Mouse (Mus musculus) MEL (cell line): ENCODE measurements around the gene Gm11565. TPM values are rescaled to one million over a fixed set of nuclear protein-coding genes. Genes with fewer than 3 reads are reported as not detected.

Source experiments
- DNase-seq: peaks from one replicate; pipeline ENCODE4 v3.0.0; 2011; ENCODE audit warnings: low read depth, low spot score
- H3K27ac ChIP-seq: 2 replicates; pipeline ENCODE4 v1.5.1; 2012; ENCODE audit warnings: low read depth, mild to moderate bottlenecking, control low read depth, low read length, moderate library complexity; ENCODE audit not compliant: control insufficient read depth
- H3K27me3 ChIP-seq, 2 experiments: fragments of 150-350 bp in 1 of 2; sonication (generic) in 1 of 2; 2 replicates each; pipeline ENCODE4 v1.6.1; 2012; ENCODE audit warnings: low read length in 2 of 2, mild to moderate bottlenecking in 2 of 2, improper control_type of control experiment in 1 of 2, moderate library complexity in 1 of 2; ENCODE audit not compliant: insufficient read depth in 2 of 2, control insufficient read depth in 1 of 2
- H3K36me3 ChIP-seq, 2 experiments: 2 replicates each; pipeline ENCODE4 v1.6.1; 2012 to 2014; ENCODE audit warnings: low read length in 2 of 2, improper control_type of control experiment in 1 of 2, inconsistent platforms in 1 of 2, mild to moderate bottlenecking in 1 of 2; ENCODE audit not compliant: insufficient read depth in 2 of 2, control insufficient read depth in 1 of 2
- H3K4me1 ChIP-seq, 2 experiments: fragments of 150-350 bp in 1 of 2; sonication (generic) in 1 of 2; 2 replicates each; pipeline ENCODE4 v1.6.1; 2012; ENCODE audit warnings: low read length in 2 of 2, improper control_type of control experiment in 1 of 2, mild to moderate bottlenecking in 1 of 2; ENCODE audit not compliant: insufficient read depth in 2 of 2, control insufficient read depth in 1 of 2
- H3K4me3 ChIP-seq, 2 experiments: fragments of 150-350 bp in 1 of 2; sonication (generic) in 1 of 2; 2 replicates each; pipeline ENCODE4 v1.5.1; 2012; ENCODE audit warnings: low read depth in 2 of 2, low read length in 2 of 2, mild to moderate bottlenecking in 2 of 2, moderate library complexity in 2 of 2, control low read depth in 1 of 2, improper control_type of control experiment in 1 of 2; ENCODE audit not compliant: control insufficient read depth in 1 of 2, insufficient read depth in 1 of 2
- H3K79me2 ChIP-seq: 2 replicates; pipeline ENCODE4 v1.6.1; 2012; ENCODE audit warnings: mild to moderate bottlenecking, low read length, moderate library complexity; ENCODE audit not compliant: control insufficient read depth, poor library complexity, insufficient read depth
- H3K9ac ChIP-seq: 2 replicates; pipeline ENCODE4 v1.6.1; 2012; ENCODE audit warnings: low read depth, mild to moderate bottlenecking, control low read depth, low read length, moderate library complexity; ENCODE audit not compliant: control insufficient read depth, poor library complexity, severe bottlenecking
- H3K9me3 ChIP-seq: fragments of 150-350 bp; sonication (generic); replicated peaks from 2 replicates; pipeline ENCODE4 v1.6.1; 2012; ENCODE audit warnings: mild to moderate bottlenecking, low read length, improper control_type of control experiment, moderate library complexity; ENCODE audit not compliant: insufficient read depth
- E2F4 ChIP-seq: IDR thresholded peaks from 2 replicates; pipeline ENCODE4 v1.6.1; 2011; ENCODE audit warnings: low read depth, low read length, improper control_type of control experiment, borderline replicate concordance
- ELF1 ChIP-seq: IDR thresholded peaks from 2 replicates; pipeline ENCODE4 v1.6.1; 2014; ENCODE audit warnings: low read depth, mild to moderate bottlenecking, inconsistent platforms, low read length, improper control_type of control experiment, moderate library complexity
- EP300 ChIP-seq, 2 experiments: IDR thresholded peaks; 2 replicates each; pipeline ENCODE4 v1.6.1; 2011; ENCODE audit warnings: improper control_type of control experiment in 2 of 2, low read length in 2 of 2, low read depth in 1 of 2, mild to moderate bottlenecking in 1 of 2
- ETS1 ChIP-seq: IDR thresholded peaks from 2 replicates; pipeline ENCODE4 v1.6.1; 2012; ENCODE audit warnings: low read depth, mild to moderate bottlenecking, inconsistent platforms, low read length, improper control_type of control experiment, moderate library complexity
- GABPA ChIP-seq: IDR thresholded peaks from 2 replicates; pipeline ENCODE4 v1.6.1; 2012; ENCODE audit warnings: low read depth, mild to moderate bottlenecking, inconsistent platforms, low read length, improper control_type of control experiment, moderate library complexity
- HCFC1 ChIP-seq: IDR thresholded peaks from 2 replicates; pipeline ENCODE4 v1.6.1; 2012; ENCODE audit warnings: low read depth, mild to moderate bottlenecking, inconsistent platforms, low read length, improper control_type of control experiment, moderate library complexity
- JUND ChIP-seq: IDR thresholded peaks from 2 replicates; pipeline ENCODE4 v1.6.1; 2011; ENCODE audit warnings: low read depth, mild to moderate bottlenecking, improper control_type of control experiment, low read length
- MAFK ChIP-seq: IDR thresholded peaks from 2 replicates; pipeline ENCODE4 v1.6.1; 2011; ENCODE audit warnings: low read depth, mild to moderate bottlenecking, low read length, improper control_type of control experiment, borderline replicate concordance
- MAZ ChIP-seq: IDR thresholded peaks from 2 replicates; pipeline ENCODE4 v1.6.1; 2012; ENCODE audit warnings: low read depth, mild to moderate bottlenecking, inconsistent platforms, low read length, improper control_type of control experiment
- MEF2A ChIP-seq: IDR thresholded peaks from 2 replicates; pipeline ENCODE4 v1.6.1; 2014; ENCODE audit warnings: low read depth, mild to moderate bottlenecking, inconsistent platforms, low read length, improper control_type of control experiment; ENCODE audit not compliant: poor library complexity, insufficient replicate concordance, severe bottlenecking; ENCODE audit errors: extremely low read depth
- MYB ChIP-seq: IDR thresholded peaks from 2 replicates; pipeline ENCODE4 v1.6.1; 2011; ENCODE audit warnings: mild to moderate bottlenecking, low read depth, low read length, improper control_type of control experiment
- MYC ChIP-seq: IDR thresholded peaks from 2 replicates; pipeline ENCODE4 v1.6.1; 2011; ENCODE audit warnings: low read depth, mild to moderate bottlenecking, low read length, improper control_type of control experiment, moderate library complexity
- NELFE ChIP-seq: IDR thresholded peaks from 2 replicates; pipeline ENCODE4 v1.6.1; 2011; ENCODE audit warnings: low read depth, low read length, improper control_type of control experiment
- NRF1 ChIP-seq: IDR thresholded peaks from 2 replicates; pipeline ENCODE4 v1.6.1; 2014; ENCODE audit warnings: low read depth, mild to moderate bottlenecking, inconsistent platforms, low read length, improper control_type of control experiment, moderate library complexity; ENCODE audit not compliant: poor library complexity, insufficient read depth, severe bottlenecking
- POLR2AphosphoS2 ChIP-seq: IDR thresholded peaks from 2 replicates; pipeline ENCODE4 v1.6.1; 2011; ENCODE audit warnings: low read length, improper control_type of control experiment
- RCOR1 ChIP-seq: IDR thresholded peaks from 2 replicates; pipeline ENCODE4 v1.6.1; 2012; ENCODE audit warnings: low read depth, mild to moderate bottlenecking, inconsistent platforms, low read length, improper control_type of control experiment
- SIN3A ChIP-seq: IDR thresholded peaks from 2 replicates; pipeline ENCODE4 v1.6.1; 2012; ENCODE audit warnings: low read length, improper control_type of control experiment, inconsistent platforms
- SMC3 ChIP-seq: IDR thresholded peaks from 2 replicates; pipeline ENCODE4 v1.6.1; 2011; ENCODE audit warnings: low read depth, low read length, improper control_type of control experiment
- TAL1 ChIP-seq: IDR thresholded peaks from 2 replicates; pipeline ENCODE4 v1.6.1; 2012; ENCODE audit warnings: mild to moderate bottlenecking, inconsistent platforms, low read length, moderate library complexity, mixed read lengths
- TCF12 ChIP-seq: IDR thresholded peaks from 2 replicates; pipeline ENCODE4 v1.6.1; 2014; ENCODE audit warnings: low read depth, mild to moderate bottlenecking, inconsistent platforms, low read length, improper control_type of control experiment, moderate library complexity
- UBTF ChIP-seq: IDR thresholded peaks from 2 replicates; pipeline ENCODE4 v1.6.1; 2012; ENCODE audit warnings: low read depth, mild to moderate bottlenecking, inconsistent platforms, low read length, improper control_type of control experiment, moderate library complexity, borderline replicate concordance; ENCODE audit not compliant: insufficient read depth
- USF1 ChIP-seq: IDR thresholded peaks from 2 replicates; pipeline ENCODE4 v1.6.1; 2014; ENCODE audit warnings: low read depth, mild to moderate bottlenecking, inconsistent platforms, low read length, improper control_type of control experiment, moderate library complexity
- USF2 ChIP-seq, 2 experiments: IDR thresholded peaks; 2 replicates each; pipeline ENCODE4 v1.6.1; 2011 to 2012; ENCODE audit warnings: improper control_type of control experiment in 2 of 2, low read length in 2 of 2, borderline replicate concordance in 1 of 2, inconsistent platforms in 1 of 2, low read depth in 1 of 2, mild to moderate bottlenecking in 1 of 2; ENCODE audit not compliant: insufficient read depth in 1 of 2
- ZC3H11A ChIP-seq: IDR thresholded peaks from 2 replicates; pipeline ENCODE4 v1.6.1; 2012; ENCODE audit warnings: low read depth, mild to moderate bottlenecking, inconsistent platforms, low read length, improper control_type of control experiment
- ZKSCAN1 ChIP-seq: IDR thresholded peaks from 2 replicates; pipeline ENCODE4 v1.6.1; 2012; ENCODE audit warnings: low read depth, mild to moderate bottlenecking, inconsistent platforms, low read length, improper control_type of control experiment, moderate library complexity
- ZNF384 ChIP-seq: IDR thresholded peaks from 2 replicates; pipeline ENCODE4 v1.6.1; 2012; ENCODE audit warnings: low read depth, mild to moderate bottlenecking, inconsistent platforms, low read length, improper control_type of control experiment
- polyA plus RNA-seq, 2 experiments: library from polyadenylated mRNA; stranded (reverse) in 1 of 2; unstranded in 1 of 2; fragments of >175 nt in 1 of 2; fragments of >200 nt in 1 of 2; gene quantifications; 2 replicates each; pipeline versions ENCODE4 v1.2.1 to v1.2.4; 2012; ENCODE audit warnings: low replicate concordance in 2 of 2, low read depth in 1 of 2; ENCODE audit not compliant: insufficient read length in 2 of 2, insufficient read depth in 1 of 2, missing spikeins in 1 of 2
- total RNA-seq: library from RNA; depleted of rRNA; stranded (reverse); fragments of 300-350 nt; gene quantifications from 2 replicates; pipeline ENCODE4 v1.2.3, GENCODE M21; 2012

The Gm11565 gene
- total and polyA plus RNA-seq, 3 experiments, result not detected

DNA sequence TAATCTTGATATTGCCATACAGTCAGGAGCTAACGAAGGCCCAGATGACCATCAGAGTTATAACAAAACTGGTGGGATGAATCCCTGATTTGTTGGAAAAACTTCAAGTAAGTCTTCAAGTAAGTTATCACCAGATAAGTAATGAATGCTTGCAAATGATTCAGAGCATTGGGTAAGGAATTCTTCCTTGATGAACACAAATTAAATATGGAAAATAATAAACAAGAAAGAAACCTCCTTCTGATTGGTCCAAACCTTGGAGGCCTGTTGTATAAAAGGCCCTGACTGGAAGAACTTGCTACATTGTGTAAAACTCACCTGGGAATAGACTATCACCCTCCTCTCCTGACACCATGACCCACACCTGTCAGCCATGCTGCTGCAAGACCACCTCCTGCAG lies 21.4 kb downstream of the Gm11565 start, which contains the start of gene Krtap31-2:
TSS of gene Krtap31-2 (plus strand) at position 301 of the 400 bp plus-strand sequence.
- no peak within 1 kb of the TSS for H3K27ac ChIP-seq
- no peak for TF ChIP-seq UBTF
- no peak for TF ChIP-seq USF2 (IDR thresholded peaks at IDR 0.05; ENCODE audit: borderline replicate concordance in 1 of 2, insufficient read depth in 1 of 2, low read depth in 1 of 2, low read length in 2 of 2)
- no peak for TF ChIP-seq ZC3H11A
- no peak for TF ChIP-seq NRF1
- TF ChIP-seq ZKSCAN1, result no peak
- TF ChIP-seq USF1, result no peak
- TF ChIP-seq JUND, result no peak
- TF ChIP-seq MAZ, result no peak
- no peak for TF ChIP-seq NELFE
- TF ChIP-seq ELF1, result no peak
- TF ChIP-seq MEF2A, result no peak
- no peak for TF ChIP-seq E2F4
- no peak for TF ChIP-seq TAL1
- TF ChIP-seq ZNF384, result no peak
- no peak for TF ChIP-seq GABPA
- no peak for TF ChIP-seq SMC3
- TF ChIP-seq EP300 (IDR thresholded peaks at IDR 0.05; ENCODE audit: low read depth in 1 of 2, low read length in 2 of 2), result no peak
- no peak for TF ChIP-seq TCF12

DNA sequence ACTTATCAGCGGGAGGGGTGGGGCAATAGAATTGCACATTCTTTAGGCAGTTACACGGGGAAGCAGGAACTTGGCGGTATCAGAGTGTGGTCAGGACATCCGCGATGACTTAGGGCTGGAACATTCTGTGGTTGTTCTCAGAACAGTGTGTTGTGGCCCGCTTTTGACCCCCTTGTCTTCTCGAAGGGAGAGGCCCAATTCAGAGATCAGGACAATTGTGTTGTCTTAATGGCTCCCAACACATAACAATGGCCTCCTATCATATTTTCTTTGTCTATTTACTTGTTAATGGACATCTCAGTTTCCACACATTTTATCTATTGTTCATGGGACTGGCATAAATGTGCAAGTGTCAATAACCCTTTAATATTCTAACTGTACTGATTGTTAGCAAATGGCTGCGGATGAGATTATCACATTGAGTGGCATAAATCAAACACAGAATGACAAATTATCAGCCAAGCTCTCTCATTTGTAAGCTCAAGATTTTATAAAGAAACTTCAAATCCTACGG lies 23.3 kb downstream of the Gm11565 start:
- no peaks in the 10 kb centered on the region for H3K4me1 ChIP-seq
- H3K79me2 ChIP-seq, result no peaks in the 10 kb centered on the region
- TF ChIP-seq MAFK, result no peak
- no peak for TF ChIP-seq POLR2AphosphoS2
- no peak for TF ChIP-seq MAZ
- no peak for TF ChIP-seq MYC
- TF ChIP-seq GABPA, result no peak
- no peak for TF ChIP-seq ZNF384
- no peak for TF ChIP-seq ETS1
- no peak for TF ChIP-seq MYB
- TF ChIP-seq HCFC1, result no peak
- TF ChIP-seq RCOR1, result no peak
- no peak for TF ChIP-seq SIN3A
- TF ChIP-seq NRF1, result no peak
- TF ChIP-seq USF2 (IDR thresholded peaks at IDR 0.05; ENCODE audit: borderline replicate concordance in 1 of 2, insufficient read depth in 1 of 2, low read depth in 1 of 2, low read length in 2 of 2), result no peak
- no peak for TF ChIP-seq NELFE
- no peak for TF ChIP-seq TCF12
- no peaks in the 10 kb centered on the region for H3K27me3 ChIP-seq
- no peaks in the 10 kb centered on the region for H3K9me3 ChIP-seq
- no peak overlapping the region for H3K27ac ChIP-seq
- no peak overlapping the region for H3K9ac ChIP-seq
- H3K4me3 ChIP-seq, result no peak overlapping the region
- no peaks in the 10 kb centered on the region for H3K36me3 ChIP-seq
- peak; percentile 16 for DNase-seq

More for the DNA sequence above, 21.4 kb downstream of the Gm11565 start, which contains the start of gene Krtap31-2:
- Histone ChIP-seq H3K9me3 (no peaks in the 10 kb centered on the region), H3K36me3 (no peaks in the 10 kb centered on the region), H3K9ac (no peak within 1 kb of the TSS), H3K4me1 (no peaks in the 10 kb centered on the region), H3K79me2 (no peaks in the 10 kb centered on the region), H3K27me3 (no peaks in the 10 kb centered on the region), H3K4me3 (no peak within 1 kb of the TSS)
- DNase-seq, result no peak
